Mouse (Mus musculus): ENCODE results near the gene Tm6sf1. TPM values are rescaled to one million over a fixed set of nuclear protein-coding genes. Genes with fewer than 3 reads are reported as not detected.

The Tm6sf1 gene
- total RNA-seq, 2 experiments from 2014 or later: 13.8 to 21.6 TPM

DNA sequence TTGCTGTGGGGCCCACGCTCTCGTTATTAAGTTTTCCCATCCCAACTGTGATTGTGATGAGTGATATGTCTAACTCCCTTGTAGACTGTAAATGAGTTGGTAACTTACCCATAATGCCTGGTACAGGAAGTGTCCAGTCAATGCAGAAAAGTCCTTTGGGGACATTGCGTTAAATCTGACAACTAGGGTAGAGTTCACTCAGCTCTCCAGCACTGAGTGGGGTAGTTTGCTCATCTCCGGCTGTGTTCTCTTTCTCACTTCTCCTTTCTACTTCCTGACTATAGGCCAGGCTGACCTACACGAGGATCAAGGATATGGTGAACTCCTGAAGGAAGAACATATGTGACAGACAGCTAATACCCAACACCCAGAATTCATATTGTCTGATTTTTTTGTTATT lies 9.6 kb upstream of the Tm6sf1 start:
- no peak for DNase-seq (ENCODE audit: extremely low spot score in 1 of 2, low spot score in 1 of 2)

DNA sequence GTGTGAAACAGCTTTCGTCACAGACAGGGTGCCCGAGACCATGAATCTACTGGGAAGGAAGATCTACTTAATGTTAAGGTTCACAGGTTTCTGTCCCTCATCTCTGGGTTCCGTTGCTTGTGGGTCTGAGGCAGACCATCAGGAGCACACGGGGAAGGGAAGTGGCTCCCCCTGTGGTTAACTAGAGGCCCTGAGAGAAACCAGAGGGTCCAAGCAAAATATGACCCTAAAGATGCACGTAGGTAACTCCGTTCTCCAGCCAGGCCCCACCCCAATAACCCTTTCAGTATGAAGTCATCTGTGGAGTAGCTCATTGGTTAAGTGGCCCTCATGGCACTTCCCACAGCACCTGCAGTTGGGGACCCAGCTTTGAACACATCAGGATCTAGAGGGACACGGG lies 9.2 kb upstream of the Tm6sf1 start:
- no peak for DNase-seq (ENCODE audit: extremely low spot score in 1 of 2, low spot score in 1 of 2)

DNA sequence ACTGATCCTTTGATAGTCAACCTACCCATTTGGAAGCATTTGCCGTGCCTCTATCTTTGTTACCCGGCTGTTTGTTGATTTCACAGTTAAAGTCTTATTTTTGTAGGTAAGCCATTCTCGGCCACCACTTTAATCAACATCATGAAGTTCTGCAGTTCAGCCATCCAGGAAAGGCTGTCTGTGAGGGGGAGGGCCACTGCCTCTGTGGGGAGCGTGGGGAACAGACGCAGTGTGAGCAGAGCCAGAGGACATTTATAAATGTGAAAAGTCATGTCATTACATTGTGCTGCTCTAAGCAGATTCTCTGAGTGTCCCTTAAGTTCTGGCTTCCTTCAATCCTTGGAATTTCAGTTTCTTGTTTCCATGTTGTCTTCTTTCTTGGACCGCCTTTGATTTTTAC lies 8.6 kb upstream of the Tm6sf1 start:
- no peak for DNase-seq (ENCODE audit: extremely low spot score in 1 of 2, low spot score in 1 of 2)

DNA sequence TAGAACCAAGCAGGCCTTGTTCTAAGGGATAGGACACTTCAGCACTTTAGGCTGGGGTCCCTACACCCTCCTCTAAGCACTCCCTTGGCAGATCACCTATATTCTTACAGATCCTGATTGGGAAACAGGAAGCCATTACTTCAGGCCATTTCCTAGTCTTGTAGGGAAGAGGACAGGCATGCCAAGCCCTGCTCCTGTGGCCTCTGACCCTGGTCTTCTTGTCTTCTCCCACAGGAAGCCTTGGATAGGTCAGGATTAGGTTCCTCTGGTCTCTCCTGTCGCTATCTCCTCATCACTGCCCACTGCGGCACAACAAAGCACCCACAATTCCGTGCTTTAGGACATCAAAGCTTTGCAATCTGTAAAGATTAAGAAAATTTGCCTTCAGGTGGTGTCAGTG lies 7.1 kb upstream of the Tm6sf1 start:
- no peak for DNase-seq (ENCODE audit: extremely low spot score in 1 of 2, low spot score in 1 of 2)

DNA sequence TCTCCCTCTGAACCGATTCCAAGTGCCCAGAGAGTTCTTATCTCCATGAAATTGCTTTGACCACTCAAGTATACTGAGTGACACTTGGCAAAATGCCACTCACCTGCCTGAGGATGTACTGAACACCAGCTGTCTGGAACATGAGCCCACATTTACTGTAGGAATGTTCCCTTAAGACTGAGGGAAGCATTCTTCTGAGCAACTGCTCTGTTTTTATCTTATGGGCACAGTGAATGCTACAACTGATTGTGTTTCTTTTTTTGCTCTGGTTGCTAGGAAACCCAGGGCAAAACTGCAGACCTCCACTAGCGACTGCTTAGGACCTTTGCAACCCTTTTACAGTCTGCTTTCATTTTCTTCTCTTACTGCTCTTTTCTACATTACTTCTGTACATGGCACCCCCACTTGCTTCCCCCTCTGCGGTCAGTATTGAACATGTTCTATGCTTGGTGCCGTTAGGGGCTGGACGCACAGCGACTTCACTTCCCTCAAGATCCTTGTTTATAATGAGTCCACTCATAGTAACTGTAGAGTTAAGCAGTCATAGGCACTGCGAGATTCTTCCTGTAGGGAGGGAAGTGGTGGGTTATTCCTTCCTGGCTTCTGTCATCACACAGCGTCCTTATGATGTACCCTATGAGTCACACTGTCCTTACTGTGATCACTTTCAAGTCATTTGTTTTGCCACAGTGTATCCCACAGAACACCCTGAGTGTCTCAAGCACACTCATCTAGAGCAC lies 4.1 kb upstream of the Tm6sf1 start:
- DNase-seq (ENCODE audit: extremely low spot score in 1 of 2, low spot score in 1 of 2): no peak

DNA sequence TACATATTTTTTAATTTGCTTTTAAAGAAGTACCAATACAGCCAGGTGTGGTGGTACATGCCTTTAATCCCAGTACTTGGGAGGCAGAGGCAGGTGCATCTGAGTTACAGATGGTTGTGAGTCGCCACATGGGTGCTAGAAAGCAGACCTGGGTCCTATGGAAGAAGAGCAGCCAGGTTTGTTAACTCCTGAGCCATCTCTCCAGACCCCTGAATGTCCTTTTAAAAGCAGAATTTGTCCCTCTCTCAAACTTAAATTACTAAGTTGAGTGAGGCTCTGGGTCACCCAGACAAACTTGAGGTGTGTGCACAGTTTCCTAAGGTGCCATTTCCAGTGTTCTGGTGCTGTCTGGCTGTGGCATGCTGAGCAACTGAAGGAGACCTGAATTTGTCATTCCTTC lies 3.1 kb upstream of the Tm6sf1 start, which contains the start of gene Gm10160:
Gene Gm10160 (minus strand): TSS at position 101 of the 400 bp plus-strand sequence.
- DNase-seq (ENCODE audit: extremely low spot score in 1 of 2, low spot score in 1 of 2): no peak

DNA sequence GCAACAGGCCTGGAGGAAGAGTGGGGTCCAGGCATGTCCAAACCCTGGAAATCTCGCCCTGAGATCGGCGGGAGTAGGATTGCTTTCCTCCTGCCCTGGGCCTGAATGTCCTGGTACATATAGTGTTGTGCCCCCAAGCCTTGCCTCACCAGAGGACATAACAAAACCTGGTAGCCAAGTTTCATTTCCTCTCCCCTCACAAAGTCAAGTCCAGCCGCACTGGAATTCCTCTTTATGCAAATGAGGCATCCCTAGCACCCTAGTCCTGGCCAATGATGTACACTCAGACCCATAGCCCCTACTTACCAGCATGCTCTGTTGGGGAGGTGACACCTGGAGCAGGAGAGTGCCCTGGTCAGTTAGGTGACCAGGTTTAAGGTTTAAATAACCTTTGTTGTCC lies 2.6 kb upstream of the Tm6sf1 start:
- no peak for DNase-seq (ENCODE audit: extremely low spot score in 1 of 2, low spot score in 1 of 2)

DNA sequence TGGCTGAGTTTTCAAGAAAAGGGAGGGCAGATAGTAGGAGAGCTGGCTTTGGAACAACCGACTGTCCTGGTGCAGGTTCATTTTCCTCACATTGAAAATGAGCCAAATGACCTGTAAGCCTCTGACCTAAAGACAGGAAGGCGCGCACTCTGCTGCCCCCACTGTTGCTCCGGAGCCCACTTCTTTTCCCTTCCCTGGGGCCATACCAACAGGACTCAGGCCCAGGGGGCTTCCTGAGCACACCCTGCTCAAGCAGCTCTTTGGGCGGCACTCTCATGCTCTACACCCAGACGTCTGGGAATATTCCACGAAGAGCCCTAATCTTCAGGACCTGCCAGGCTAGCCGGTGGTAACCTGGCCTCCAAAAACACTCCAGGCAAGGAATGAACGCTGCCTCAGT lies 565 bp upstream of the Tm6sf1 start:
- no peak for DNase-seq (ENCODE audit: extremely low spot score in 1 of 2, low spot score in 1 of 2)

DNA sequence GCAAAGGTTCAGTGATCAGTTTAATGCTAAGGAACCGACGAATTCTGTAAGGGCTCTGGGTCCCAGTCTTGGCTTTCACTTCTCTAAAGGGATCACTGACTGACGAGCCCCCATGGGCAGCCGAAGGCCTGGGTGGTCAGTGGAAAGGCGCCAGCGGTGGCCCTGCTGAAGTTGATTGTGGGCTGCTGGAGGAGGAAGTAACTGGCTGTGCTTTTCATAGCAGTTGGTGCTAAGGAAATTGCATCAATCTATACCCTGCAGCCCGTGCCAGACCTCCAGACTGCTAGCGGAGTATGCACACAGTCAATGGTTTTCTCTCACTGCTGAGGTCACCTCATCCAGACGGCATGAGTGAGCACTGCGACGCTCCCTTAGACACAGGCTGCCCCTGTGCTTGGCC lies 1.3 kb downstream of the Tm6sf1 start:
- no peak for DNase-seq (ENCODE audit: extremely low spot score in 1 of 2, low spot score in 1 of 2)

DNA sequence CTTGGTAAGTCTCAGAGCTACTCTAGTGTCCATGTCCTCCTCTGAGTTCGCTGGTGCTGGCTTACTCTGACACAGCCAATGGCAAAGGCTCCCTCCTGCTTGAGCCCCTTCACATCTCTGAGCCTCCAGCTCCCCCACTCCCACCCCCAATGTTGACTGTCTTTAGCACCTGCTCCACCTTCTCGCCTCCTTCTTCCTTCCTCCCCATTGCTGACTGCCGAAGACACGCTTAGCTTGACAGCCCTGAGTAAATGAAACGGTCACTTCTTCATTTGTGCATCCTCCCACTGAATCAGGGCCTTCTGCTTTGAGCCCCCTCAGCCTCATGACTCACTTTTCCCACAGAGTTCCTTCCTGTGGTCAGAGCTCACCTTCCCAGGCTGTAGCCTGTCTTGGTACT lies 2.2 kb downstream of the Tm6sf1 start:
- DNase-seq (ENCODE audit: extremely low spot score in 1 of 2, low spot score in 1 of 2): no peak

DNA sequence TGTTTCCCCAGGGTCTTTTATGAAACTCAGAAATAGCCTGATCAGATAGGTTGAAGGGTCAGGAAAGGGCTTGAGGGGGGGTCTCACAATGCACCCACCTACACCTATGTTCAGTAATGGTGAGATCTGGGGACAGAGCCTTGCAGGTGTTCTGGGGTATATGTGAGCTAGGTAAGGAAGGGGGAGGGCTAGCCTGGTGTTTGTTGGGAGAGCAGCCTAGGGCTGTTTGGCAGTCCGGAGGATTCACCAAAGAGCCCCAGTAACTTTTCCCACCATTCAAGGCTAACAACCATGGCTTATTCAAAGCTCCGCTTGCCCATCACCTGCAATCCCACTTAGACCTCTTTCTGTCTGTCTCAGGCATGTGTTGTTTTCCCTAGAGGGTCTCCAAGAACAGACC lies 2.7 kb downstream of the Tm6sf1 start:
- no peak for DNase-seq (ENCODE audit: extremely low spot score in 1 of 2, low spot score in 1 of 2)

DNA sequence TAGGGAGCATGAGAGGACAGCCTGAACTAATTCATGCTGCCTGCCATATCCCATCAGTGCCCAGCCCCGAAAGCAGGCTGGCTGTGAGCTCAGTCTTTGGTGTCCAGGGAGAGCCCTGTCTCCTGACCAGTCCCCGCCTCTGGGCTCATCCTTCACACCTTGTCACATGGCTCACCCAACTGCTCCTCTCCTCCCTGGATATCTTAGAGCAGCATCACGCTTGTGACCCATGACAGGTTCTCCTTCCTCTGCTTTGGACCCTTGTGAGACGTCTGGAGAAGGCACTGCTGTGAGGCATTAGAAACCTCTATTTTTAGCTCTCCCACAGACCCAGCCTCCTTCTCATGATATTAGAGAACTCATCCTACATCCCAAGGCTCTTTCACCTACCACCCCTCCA lies 3.1 kb downstream of the Tm6sf1 start:
- DNase-seq (ENCODE audit: extremely low spot score in 1 of 2, low spot score in 1 of 2): no peak

DNA sequence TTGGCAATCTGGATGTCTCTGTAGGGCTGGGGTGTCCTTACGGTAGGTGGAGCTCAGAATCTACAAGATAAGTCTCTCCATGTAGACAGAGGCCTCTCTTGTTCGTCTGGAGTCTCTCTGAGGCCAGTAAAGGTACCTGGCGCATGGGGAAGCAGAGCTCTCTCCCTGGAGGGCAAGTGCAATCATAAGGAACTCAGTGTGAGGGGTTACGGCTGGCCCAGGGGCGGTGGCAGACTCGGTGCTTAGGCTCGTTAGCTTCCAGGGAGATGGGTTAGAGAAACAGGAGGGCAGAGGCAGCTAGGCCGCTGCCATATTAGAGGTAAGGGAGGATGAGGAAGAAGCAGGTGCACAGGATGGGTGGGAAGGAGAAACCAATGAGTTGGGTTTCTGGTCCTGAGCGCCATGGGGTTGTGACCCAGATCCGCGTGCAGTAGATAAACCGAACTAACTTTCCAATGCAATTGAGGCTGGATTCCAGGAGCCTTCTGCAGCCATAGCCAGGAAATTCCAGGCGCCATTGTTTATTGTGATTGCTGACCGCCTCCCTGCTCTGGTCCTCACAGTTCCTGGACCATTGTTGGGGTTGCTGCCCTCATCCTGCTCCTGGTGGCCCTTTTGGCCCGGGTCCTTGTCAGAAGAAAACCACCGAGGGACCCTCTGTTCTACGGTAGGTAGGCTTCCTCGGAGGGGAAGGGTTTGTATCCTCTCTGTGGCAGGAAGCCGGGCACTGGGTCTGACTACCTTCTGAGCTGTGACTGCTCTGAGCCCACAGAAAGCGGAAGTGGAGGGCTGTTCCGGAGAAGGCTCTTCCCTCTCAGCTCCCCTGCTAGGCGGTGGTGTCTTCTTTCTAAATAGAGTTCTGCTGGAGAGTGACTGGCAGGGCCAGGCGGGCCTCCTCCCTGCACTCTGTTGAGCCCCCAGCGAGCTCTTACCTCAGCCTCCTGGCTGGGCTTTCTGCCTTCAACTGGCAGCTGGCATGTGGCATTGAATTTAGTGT lies 4.1 kb downstream of the Tm6sf1 start:
- DNase-seq (ENCODE audit: extremely low spot score in 1 of 2, low spot score in 1 of 2): peak in 1 of 2 experiments; percentile 4

DNA sequence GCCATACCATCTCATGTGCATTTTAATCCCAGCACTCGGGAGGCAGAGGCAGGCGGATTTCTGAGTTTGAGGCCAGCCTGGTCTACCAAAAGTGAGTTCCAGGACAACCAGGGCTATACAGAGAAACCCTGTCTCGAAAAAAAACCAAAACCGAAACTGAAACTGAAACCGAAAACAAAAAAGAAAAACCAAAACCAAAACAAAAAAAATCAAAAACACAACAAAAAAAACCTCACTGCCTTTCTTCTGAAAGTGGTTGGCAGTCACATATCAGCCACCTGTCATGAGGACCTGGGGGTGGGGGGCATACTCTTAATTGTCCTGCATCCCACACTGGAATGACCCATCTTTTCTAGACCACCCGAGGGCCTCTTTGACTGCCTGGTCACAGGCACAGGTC lies 5.8 kb downstream of the Tm6sf1 start:
- DNase-seq (ENCODE audit: extremely low spot score in 1 of 2, low spot score in 1 of 2): peak in 1 of 2 experiments; percentile 0

DNA sequence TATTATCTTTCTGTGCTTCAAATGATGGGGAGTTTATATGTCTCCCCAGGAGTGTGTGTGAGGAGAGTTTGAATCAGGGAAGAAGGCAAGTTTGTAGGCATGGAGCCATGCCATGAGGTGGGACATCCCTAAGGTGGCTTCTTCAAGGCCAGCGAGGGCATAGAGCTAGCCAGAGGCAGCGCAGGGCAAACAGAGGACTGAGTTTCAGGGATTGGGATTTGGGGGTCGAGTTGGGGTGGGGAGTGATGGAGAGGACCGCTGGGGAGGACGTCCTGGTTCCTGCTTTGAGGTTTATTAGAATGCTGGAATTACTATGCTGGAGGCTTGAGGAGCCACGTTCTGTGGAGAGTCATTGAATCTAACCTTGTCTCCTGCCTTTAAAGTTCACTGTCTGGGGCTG lies 7.1 kb downstream of the Tm6sf1 start:
- peak in 1 of 2 experiments; percentile 0 for DNase-seq (ENCODE audit: extremely low spot score in 1 of 2, low spot score in 1 of 2)

DNA sequence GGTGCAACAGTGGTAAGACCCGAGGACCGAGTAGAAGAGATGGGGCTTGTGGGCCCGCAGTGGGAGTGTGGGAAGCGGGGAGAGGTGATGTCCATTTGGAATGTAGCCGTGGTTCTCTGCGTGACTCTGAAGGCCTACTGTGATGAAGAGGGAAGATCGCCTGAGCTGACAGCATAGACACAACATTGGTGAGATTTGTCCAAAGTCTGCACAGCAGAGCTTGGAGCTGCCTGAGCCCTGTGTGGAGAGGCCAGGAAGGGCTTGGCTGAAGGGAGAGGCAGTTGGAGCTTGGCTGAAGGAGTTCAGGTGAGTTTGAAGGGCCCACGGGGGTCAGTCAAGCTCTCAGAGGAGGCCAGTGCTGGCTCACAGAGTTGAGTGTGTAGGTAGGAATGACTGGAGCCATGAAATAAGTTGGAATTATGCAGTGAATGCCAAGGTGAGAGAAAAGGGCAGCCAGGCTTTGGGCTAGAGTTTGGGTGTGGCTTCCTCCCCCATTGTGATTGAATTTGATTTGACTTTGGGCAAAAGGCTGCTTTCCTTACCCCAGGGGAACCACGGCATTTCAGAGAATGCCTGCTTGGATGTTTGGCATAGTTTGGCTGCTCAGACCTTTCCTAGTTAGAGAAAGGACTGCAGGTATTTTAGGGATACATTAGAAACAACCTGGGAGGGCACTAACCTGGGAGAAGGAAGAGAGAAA lies 8.6 kb downstream of the Tm6sf1 start:
- DNase-seq (ENCODE audit: extremely low spot score in 1 of 2, low spot score in 1 of 2): peak in 1 of 2 experiments; percentile 5

DNA sequence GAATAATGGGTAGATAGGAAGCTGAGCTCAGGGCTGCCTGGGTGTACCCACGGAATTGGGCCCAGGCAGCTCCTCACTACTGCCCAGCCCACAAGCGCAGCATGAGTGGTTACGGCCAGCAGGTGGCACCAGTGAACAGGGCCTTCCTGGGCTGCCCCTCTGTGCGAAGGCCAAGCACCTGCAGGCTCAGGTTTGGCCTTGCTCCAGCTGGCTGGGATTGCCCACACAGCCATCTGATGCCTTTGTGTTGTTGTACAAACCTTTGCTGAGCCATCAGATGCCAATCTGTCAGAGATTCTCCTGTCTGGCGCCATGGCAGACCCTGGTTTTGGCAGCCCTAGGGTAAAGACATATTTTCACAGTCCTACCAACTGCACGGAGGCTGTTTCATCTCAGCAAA lies 9.4 kb downstream of the Tm6sf1 start:
- peak; percentile 42 to 76 for DNase-seq (ENCODE audit: extremely low spot score in 1 of 2, low spot score in 1 of 2)

DNA sequence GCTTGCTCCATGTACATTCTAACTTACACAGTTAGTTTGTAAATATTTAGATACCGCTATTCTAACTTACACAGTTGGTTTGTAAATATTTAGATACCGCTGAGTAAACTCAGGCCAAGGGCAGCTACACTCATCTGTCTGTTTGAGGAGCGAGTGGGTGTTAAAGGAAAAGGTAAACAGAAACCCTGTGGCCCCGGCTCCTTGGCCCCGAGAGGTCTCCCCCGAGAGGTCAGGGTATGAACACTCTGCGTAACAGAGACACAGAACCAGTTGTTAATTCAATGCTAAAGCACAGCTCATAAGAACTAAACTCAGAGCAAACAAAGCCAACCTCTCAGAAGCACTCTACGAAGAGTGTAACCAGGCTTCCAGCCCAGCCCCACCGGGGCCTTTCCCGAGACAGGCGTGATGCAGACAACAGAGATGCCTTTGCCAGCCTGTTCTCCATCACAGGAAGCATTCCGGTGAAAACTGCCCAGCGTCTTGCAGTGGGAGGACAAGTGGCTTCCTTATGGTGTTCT lies 13.8 kb downstream of the Tm6sf1 start:
- peak in 1 of 2 experiments; percentile 2 for DNase-seq (ENCODE audit: extremely low spot score in 1 of 2, low spot score in 1 of 2)

DNA sequence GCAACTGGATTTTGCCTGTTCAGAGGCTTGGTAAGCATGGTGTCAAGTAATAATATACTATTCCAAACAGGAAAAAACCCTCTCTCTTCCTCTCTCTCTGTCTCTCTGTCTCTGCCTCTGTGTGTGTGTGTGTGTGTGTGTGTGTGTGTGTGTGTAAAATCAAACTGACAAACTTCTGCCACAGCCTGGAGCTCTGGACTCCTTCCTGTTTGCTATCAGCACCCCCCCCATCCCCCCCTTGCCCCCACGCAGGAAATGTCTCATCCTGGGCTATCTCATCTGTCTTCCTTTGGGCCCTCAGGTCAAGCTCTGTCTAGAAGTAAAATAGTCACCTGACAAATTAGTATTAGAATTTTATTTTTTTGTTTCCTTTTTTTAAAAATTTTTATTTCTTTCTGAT lies 15.0 kb downstream of the Tm6sf1 start:
- DNase-seq (ENCODE audit: extremely low spot score in 1 of 2, low spot score in 1 of 2): no peak

DNA sequence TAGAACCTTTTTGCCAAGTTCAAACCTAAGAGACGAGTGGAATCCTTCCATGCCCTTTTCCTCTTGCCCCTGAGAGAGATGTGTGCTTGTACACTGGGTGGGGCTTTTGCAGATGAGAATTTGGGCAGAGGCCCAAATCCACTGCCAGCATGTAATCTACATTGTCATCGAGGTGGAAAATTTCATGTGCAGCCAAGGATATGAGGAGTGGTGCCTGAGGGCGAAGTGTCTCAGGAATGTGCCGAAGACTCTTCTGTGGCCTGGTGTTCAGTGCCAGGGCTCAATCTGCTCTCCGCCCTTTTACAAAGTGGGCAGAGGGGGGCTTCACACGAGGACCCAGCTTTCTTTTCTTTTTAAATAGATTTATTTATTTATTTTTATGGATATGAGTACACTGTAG lies 15.8 kb downstream of the Tm6sf1 start:
- peak in 1 of 2 experiments; percentile 5 for DNase-seq (ENCODE audit: extremely low spot score in 1 of 2, low spot score in 1 of 2)

DNA sequence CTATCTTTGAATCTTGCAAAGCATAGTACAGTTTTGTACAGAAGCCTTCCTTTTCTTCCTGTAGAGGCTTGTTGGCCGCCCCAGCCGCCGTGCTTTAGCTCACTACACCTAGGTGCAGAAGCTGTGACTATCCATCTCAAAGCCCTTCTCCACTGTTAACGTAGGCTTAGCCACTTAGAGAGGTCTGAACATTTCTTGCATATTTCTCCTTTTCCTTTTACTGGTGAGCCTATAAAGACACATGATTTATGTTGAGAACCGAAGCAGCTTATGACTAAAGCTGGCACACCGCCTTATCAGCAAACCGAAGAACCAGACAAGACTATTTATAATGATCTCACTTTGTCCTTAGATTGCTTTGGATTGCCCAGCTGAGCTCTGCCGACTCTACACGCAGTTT lies 16.6 kb downstream of the Tm6sf1 start:
- no peak for DNase-seq (ENCODE audit: extremely low spot score in 1 of 2, low spot score in 1 of 2)

All from layer of hippocampus, postnatal 25 days (tissue).